Mouse (Mus musculus) lung, postnatal 0 days (tissue): ENCODE data around the gene Gulp1. TPM values are rescaled to one million over a fixed set of nuclear protein-coding genes. Genes with fewer than 3 reads are reported as not detected.

Experiments
- ATAC-seq: fragments of 200-750 bp; cut with Nextera tagmentation; 2 replicates; pipeline ENCODE4 v1.8.0; 2017; ENCODE audit warnings: moderate library complexity
- DNase-seq: peaks from one replicate; pipeline ENCODE4 v3.0.0-alpha.2; 2016; ENCODE audit warnings: low spot score
- H3K27ac ChIP-seq: fragments of 300-500 bp; sonication (generic); 2 replicates; pipeline ENCODE4 v1.5.1; 2014; ENCODE audit warnings: antibody characterized with exemption, mild to moderate bottlenecking, low read length, mixed read lengths
- H3K27me3 ChIP-seq: fragments of 300-500 bp; sonication (generic); replicated peaks from 2 replicates; pipeline ENCODE4 v1.6.1; 2014; ENCODE audit warnings: low read length, mixed read lengths; ENCODE audit not compliant: insufficient read depth
- H3K36me3 ChIP-seq: fragments of 300-500 bp; sonication (generic); 2 replicates; pipeline ENCODE4 v1.6.1; 2014; ENCODE audit warnings: low read length, mixed read lengths; ENCODE audit not compliant: insufficient read depth
- H3K4me1 ChIP-seq: fragments of 300-500 bp; sonication (generic); 2 replicates; pipeline ENCODE4 v1.6.1; 2014; ENCODE audit warnings: antibody characterized with exemption, low read depth, low read length, mixed read lengths; ENCODE audit not compliant: insufficient read depth
- H3K4me2 ChIP-seq: fragments of 300-500 bp; sonication (generic); replicated peaks from 2 replicates; pipeline ENCODE4 v1.6.1; 2014; ENCODE audit warnings: low read depth, mild to moderate bottlenecking, low read length, moderate library complexity, mixed read lengths
- H3K4me3 ChIP-seq: fragments of 300-500 bp; sonication (generic); 2 replicates; pipeline ENCODE4 v1.5.1; 2014; ENCODE audit warnings: low read depth, low read length
- H3K9ac ChIP-seq: fragments of 300-500 bp; sonication (generic); replicated peaks from 2 replicates; pipeline ENCODE4 v1.6.1; 2014; ENCODE audit warnings: low read depth, mild to moderate bottlenecking
- H3K9me3 ChIP-seq: fragments of 300-500 bp; sonication (generic); 2 replicates; pipeline ENCODE4 v1.6.1; 2016; ENCODE audit warnings: low read length, mixed read lengths
- CTCF ChIP-seq: IDR thresholded peaks from 2 replicates; pipeline ENCODE4 v1.5.1; 2016; ENCODE audit warnings: antibody characterized with exemption, mild to moderate bottlenecking
- EP300 ChIP-seq: IDR thresholded peaks from 2 replicates; pipeline ENCODE4 v1.6.1; 2016; ENCODE audit warnings: antibody characterized with exemption, mild to moderate bottlenecking, control low read depth
- WGBS: fragments of 180-500 bp; shearing (Covaris S2); extraction: QIAGEN DNeasy Blood & Tissue Kit; methylation state at CpG from one replicate; pipeline ENCODE4 v1.1.7; 2014; 5-methylcytosine and 5-hydroxymethylcytosine counted together
- polyA plus RNA-seq: library from polyadenylated mRNA; unstranded; fragments of >200 nt; fragmentation: Nextera tagmentation; extraction: Ambion mirVana; gene quantifications from 2 replicates; pipeline ENCODE4 v1.2.1, GENCODE M21; 2015

The Gulp1 gene
- polyA plus RNA-seq, 1 experiment from 2014 or later: 19.0 TPM

DNA sequence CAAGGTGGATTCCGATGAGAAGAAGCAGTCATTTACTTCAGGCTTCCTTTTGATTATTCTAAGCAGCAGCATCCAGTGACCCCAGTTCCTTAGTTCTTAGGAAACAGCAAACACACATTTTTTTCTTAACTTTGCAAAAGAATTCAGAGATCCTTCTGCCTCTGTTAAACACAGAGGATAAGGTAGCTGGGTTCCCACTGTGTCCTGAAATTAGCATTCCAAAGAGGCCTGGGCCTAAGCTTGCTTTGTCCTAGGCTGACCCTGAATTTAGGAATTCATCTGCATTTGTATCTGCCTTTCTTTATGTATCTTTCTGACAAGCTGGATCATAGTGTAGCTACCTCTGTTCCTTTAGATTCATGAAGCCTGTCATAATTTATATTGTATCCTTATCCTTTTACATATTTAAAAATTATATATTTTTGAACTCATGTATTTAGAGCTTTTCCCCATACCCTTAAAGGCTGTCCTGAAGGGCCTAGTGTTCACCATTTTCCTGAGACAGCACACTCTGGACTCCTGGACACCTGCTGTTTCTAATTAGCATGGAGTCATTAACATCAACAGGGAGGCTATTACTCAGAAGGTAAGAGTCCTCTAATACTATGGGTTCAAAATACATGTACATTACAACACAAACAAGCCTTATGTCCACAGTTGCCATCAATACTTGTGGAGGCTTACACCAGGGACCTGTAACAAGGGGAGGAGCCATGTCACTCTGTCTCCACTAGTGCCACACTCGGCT lies 62.2 kb downstream of the Gulp1 start:
- Histone ChIP-seq H3K4me1 (no peaks in the 10 kb centered on the region), H3K4me2 (no peak overlapping the region), H3K9ac (no peak overlapping the region), H3K27me3 (no peaks in the 10 kb centered on the region), H3K27ac (no peak overlapping the region), H3K9me3 (no peaks in the 10 kb centered on the region), H3K36me3 (no peaks in the 10 kb centered on the region), H3K4me3 (no peak overlapping the region)
- TF ChIP-seq EP300 (no peak), CTCF (no peak)
- WGBS: 68% methylated on average over 2 of the region's 2 CpGs
- DNase-seq (no peak), ATAC-seq (no peak)

DNA sequence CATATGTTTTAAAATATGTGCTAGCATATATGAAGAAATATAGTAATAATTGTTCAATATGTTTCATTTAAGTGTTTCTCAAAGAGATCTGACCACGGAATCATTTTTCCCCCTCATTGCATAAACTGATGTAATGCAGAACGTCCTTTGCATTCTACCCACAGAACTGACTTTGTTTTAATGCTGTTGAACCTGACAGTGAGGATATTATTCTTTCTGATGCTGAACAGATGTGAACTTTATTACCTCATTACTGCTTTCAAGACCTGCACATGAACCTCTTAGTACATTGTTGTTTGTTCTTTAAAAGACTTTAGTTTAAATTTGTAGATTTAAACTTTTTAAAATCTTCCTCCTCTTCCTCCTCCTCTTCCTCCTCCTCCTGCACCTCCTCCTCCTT lies 67.4 kb downstream of the Gulp1 start:
- no peaks in the 10 kb centered on the region for H3K36me3 ChIP-seq
- no peak for DNase-seq
- H3K4me1 ChIP-seq: no peaks in the 10 kb centered on the region
- 72% methylated on average over 2 of the region's 2 CpGs for WGBS
- H3K4me3 ChIP-seq: no peak overlapping the region
- no peak for ATAC-seq
- H3K9me3 ChIP-seq: no peaks in the 10 kb centered on the region
- H3K27ac ChIP-seq: no peak overlapping the region
- H3K4me2 ChIP-seq: no peak overlapping the region
- H3K9ac ChIP-seq: no peak overlapping the region
- TF ChIP-seq EP300 (no peak), CTCF (no peak)
- no peaks in the 10 kb centered on the region for H3K27me3 ChIP-seq

DNA sequence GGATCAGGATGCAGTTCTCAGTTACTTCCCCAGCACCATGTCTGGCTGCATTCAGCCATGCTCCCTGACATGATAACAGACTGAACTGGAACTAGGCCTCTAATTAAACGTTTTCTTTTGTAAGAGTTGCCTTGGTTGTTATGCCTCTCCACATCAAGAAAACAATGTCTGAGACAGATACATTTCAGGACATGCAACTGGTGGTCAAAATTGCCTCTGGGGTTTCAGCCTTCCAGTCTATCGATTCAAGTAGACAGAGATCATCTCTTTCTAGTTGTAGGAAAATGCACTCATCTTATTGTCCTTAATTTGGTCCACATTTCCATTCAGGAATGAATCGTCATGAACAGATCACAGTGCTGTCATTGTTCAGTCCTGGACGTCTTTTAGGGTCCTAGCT lies 83.2 kb downstream of the Gulp1 start:
- no peak overlapping the region for H3K4me3 ChIP-seq
- no peak for DNase-seq
- no peaks in the 10 kb centered on the region for H3K27me3 ChIP-seq
- no peaks in the 10 kb centered on the region for H3K9me3 ChIP-seq
- ATAC-seq: no peak
- H3K4me1 ChIP-seq: no peaks in the 10 kb centered on the region
- no peak for TF ChIP-seq CTCF
- no peak for TF ChIP-seq EP300
- no peak overlapping the region for H3K9ac ChIP-seq
- H3K36me3 ChIP-seq: no peaks in the 10 kb centered on the region
- H3K4me2 ChIP-seq: no peak overlapping the region
- H3K27ac ChIP-seq: no peak overlapping the region
- WGBS: 52% methylated on average over 4 of the region's 4 CpGs

DNA sequence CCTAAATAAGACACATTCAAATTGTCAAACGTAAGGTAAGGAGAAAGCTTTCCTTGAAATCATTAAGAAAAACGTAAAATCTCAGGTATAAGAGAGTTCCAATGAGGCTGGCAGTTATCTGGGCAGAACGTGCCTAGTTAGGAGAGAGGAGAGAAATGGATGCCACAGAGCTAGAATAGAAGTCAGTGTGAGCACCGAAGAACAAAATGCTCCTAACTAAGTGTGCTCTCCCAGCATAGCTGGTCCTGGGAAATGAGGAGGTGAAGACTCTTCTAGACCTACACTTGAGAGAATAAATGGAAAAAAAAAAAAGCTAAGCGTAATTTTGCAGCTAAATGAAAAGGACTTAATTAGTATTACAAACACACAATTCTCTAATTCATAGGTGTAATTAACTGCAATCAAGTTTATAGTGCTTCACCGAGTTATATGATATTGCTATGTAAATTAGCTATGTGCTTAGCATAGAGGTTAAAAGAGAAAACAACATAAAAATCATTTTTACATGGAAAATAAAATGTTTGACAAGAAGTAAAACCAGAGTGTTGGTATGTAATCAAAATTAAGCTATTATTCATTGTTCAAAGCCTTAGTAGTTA lies 94.5 kb downstream of the Gulp1 start:
- no peak overlapping the region for H3K4me2 ChIP-seq
- no peak for TF ChIP-seq CTCF
- no peak for TF ChIP-seq EP300
- no peak overlapping the region for H3K4me3 ChIP-seq
- H3K9ac ChIP-seq: no peak overlapping the region
- 90% methylated on average over 6 of the region's 6 CpGs for WGBS
- H3K9me3 ChIP-seq: no peaks in the 10 kb centered on the region
- DNase-seq: no peak
- ATAC-seq: no peak
- no peaks in the 10 kb centered on the region for H3K36me3 ChIP-seq
- no peaks in the 10 kb centered on the region for H3K27me3 ChIP-seq
- no peak overlapping the region for H3K27ac ChIP-seq
- H3K4me1 ChIP-seq: no peaks in the 10 kb centered on the region

DNA sequence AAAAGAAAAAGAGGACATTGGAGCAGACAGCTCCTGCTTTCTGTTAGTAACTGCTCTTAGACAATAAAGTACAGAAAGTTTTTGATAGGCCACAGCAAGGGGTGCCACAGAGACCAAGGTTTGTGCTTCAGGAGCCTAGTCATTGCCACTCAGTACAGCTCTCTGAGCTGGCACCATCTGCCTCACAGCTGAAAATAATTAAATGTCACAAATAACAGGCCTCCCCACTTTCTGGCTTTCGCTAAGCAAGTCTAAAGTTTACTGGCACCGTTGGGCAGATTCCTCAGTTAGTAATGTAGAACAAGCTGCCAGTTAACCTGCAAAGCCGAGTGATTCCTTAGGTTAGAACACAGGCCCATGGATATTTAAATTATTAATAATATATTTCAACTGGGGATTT lies 127.7 kb downstream of the Gulp1 start:
- H3K36me3 ChIP-seq: no peaks in the 10 kb centered on the region
- peak; percentile 10 for DNase-seq
- no peak overlapping the region for H3K9ac ChIP-seq
- WGBS: 62% methylated on average over 3 of the region's 3 CpGs
- TF ChIP-seq CTCF (no peak), EP300 (no peak)
- H3K4me2 ChIP-seq: no peak overlapping the region
- H3K4me3 ChIP-seq: no peak overlapping the region
- H3K9me3 ChIP-seq: no peaks in the 10 kb centered on the region
- no peak for ATAC-seq
- H3K27ac ChIP-seq: no peak overlapping the region
- H3K27me3 ChIP-seq: no peaks in the 10 kb centered on the region
- H3K4me1 ChIP-seq: no peaks in the 10 kb centered on the region

DNA sequence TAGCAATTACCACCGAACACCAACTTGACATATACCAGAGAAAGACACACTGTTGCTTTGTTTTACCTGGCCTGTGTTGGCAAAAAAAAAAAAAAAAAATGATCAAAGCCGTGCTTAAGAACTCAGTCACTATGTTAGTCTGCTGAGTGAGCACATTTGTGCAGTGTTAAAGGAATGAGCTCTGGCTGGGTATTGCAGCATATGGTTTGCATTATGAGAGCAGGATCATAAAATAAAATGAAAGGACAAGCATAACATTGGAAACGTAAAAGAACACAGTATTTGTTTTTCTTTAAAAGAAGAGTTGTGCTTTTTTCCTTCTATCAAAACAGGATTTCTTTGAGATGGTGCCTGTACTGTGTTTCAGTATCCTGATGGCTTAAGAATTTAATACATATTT lies 128.1 kb downstream of the Gulp1 start:
- ATAC-seq (no peak), DNase-seq (peak; percentile 42)

More for the DNA sequence above, 128.1 kb downstream of the Gulp1 start:
- no peaks in the 10 kb centered on the region for H3K27me3 ChIP-seq
- H3K4me1 ChIP-seq: no peaks in the 10 kb centered on the region
- no peak overlapping the region for H3K4me3 ChIP-seq
- H3K9me3 ChIP-seq: no peaks in the 10 kb centered on the region
- H3K36me3 ChIP-seq: no peaks in the 10 kb centered on the region
- H3K9ac ChIP-seq: no peak overlapping the region
- TF ChIP-seq EP300 (no peak), CTCF (no peak)
- WGBS: 51% methylated on average over 3 of the region's 3 CpGs
- no peak overlapping the region for H3K27ac ChIP-seq
- H3K4me2 ChIP-seq: no peak overlapping the region
